Mouse (Mus musculus) liver, embryonic 14.5 days (tissue): ENCODE data around the gene Slc13a3. TPM values are rescaled to one million over a fixed set of nuclear protein-coding genes. Genes with fewer than 3 reads are reported as not detected.

Source experiments
- ATAC-seq: fragments of 200-750 bp; cut with Nextera tagmentation; 2 replicates; pipeline ENCODE4 v1.8.0; 2017; ENCODE audit warnings: moderate number of reproducible peaks, mild to moderate bottlenecking, moderate library complexity; ENCODE audit not compliant: insufficient read depth
- DNase-seq, 3 experiments: peaks; one replicate each; pipeline ENCODE4 v3.0.0-alpha.2; 2012 to 2013; ENCODE audit warnings: low read depth in 3 of 3, low spot score in 3 of 3
- H3K27ac ChIP-seq: fragments of 300-500 bp; sonication (generic); 2 replicates; pipeline ENCODE4 v1.5.1; 2014; ENCODE audit warnings: moderate library complexity, mild to moderate bottlenecking, control low read depth, inconsistent platforms
- H3K27me3 ChIP-seq: fragments of 300-500 bp; sonication (generic); 2 replicates; pipeline ENCODE4 v1.6.1; 2014; ENCODE audit warnings: mild to moderate bottlenecking, low read length, moderate library complexity; ENCODE audit not compliant: control insufficient read depth, insufficient read depth
- H3K36me3 ChIP-seq: fragments of 300-500 bp; sonication (generic); replicated peaks from 2 replicates; pipeline ENCODE4 v1.6.1; 2014; ENCODE audit warnings: low read depth; ENCODE audit not compliant: control insufficient read depth, insufficient read depth
- H3K4me1 ChIP-seq, 2 experiments: fragments of 200-500 bp in 1 of 2; fragments of 300-500 bp in 1 of 2; sonication (generic) in 1 of 2; replicated peaks; 2 replicates each; pipeline ENCODE4 v1.6.1; 2012 to 2014; ENCODE audit warnings: antibody characterized with exemption in 1 of 2, inconsistent platforms in 1 of 2, low read length in 1 of 2; ENCODE audit not compliant: control insufficient read depth in 2 of 2, insufficient read depth in 2 of 2
- H3K4me2 ChIP-seq: fragments of 300-500 bp; sonication (generic); 2 replicates; pipeline ENCODE4 v1.6.1; 2014; ENCODE audit warnings: low read depth, mild to moderate bottlenecking, control low read depth, moderate library complexity
- H3K4me3 ChIP-seq, 2 experiments: fragments of 200-500 bp in 1 of 2; fragments of 300-500 bp in 1 of 2; sonication (generic) in 1 of 2; 2 replicates each; pipeline ENCODE4 v1.5.1; 2012 to 2014; ENCODE audit warnings: low read depth in 2 of 2, low read length in 2 of 2, mild to moderate bottlenecking in 2 of 2, control low read depth in 1 of 2, inconsistent platforms in 1 of 2, moderate library complexity in 1 of 2; ENCODE audit not compliant: insufficient read depth in 1 of 2
- H3K9ac ChIP-seq: fragments of 300-500 bp; sonication (generic); replicated peaks from 2 replicates; pipeline ENCODE4 v1.6.1; 2014; ENCODE audit warnings: mild to moderate bottlenecking, control low read depth, moderate library complexity
- H3K9me3 ChIP-seq: fragments of 300-500 bp; sonication (generic); 2 replicates; pipeline ENCODE4 v1.6.1; 2016; ENCODE audit warnings: low read length, mixed read lengths; ENCODE audit not compliant: control insufficient read depth
- CTCF ChIP-seq: IDR thresholded peaks from 2 replicates; pipeline ENCODE4 v1.5.1; 2016; ENCODE audit warnings: antibody characterized with exemption, low read depth, control low read depth
- EP300 ChIP-seq: IDR thresholded peaks from 2 replicates; pipeline ENCODE4 v1.6.1; 2016; ENCODE audit warnings: antibody characterized with exemption, low read depth
- WGBS: fragments of 180-500 bp; shearing (Covaris S2); extraction: QIAGEN DNeasy Blood & Tissue Kit; methylation state at CpG from one replicate; pipeline ENCODE4 v1.1.7; 2014; ENCODE audit not compliant: insufficient replicate concordance; 5-methylcytosine and 5-hydroxymethylcytosine counted together
- polyA plus RNA-seq, 2 experiments: library from polyadenylated mRNA; depleted of rRNA in 1 of 2; stranded (reverse) in 1 of 2; unstranded in 1 of 2; fragments of >200 nt; fragmentation: Nextera tagmentation in 1 of 2; extraction: Ambion mirVana in 1 of 2; gene quantifications; 2 replicates each; pipeline versions ENCODE4 v1.2.1 to v1.2.3; 2012 to 2014

The Slc13a3 gene
- polyA plus RNA-seq, 2 experiments: 3.2 to 7.7 TPM

DNA sequence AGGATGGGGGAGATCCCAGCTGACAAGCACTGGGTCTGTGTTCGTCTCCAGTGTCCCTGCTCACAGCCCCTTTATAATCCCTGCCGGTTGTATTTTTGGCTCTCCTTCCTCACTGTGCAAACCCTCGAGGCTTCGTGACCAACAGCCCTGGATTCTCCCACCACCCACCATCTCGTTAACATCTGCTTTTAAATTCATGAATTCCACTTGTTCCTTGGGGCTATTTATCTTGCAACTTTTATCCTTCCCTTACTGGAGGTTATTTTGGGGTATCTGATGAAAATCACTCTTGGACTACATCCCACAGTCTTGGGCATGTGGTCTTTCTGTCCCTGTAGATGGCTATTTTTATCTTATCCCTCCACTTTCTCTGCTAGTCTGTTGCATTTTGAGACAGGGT lies 37.4 kb upstream of the Slc13a3 start:
- 55% methylated on average over 5 of the region's 5 CpGs for WGBS
- Histone ChIP-seq H3K27me3 (no peaks in the 10 kb centered on the region), H3K4me2 (no peak overlapping the region), H3K4me3 (no peak overlapping the region), H3K36me3 (no peaks in the 10 kb centered on the region), H3K9me3 (no peaks in the 10 kb centered on the region), H3K9ac (no peak overlapping the region), H3K27ac (no peak overlapping the region), H3K4me1 (no peaks in the 10 kb centered on the region)
- ATAC-seq: no peak
- DNase-seq: no peak
- TF ChIP-seq EP300 (no peak), CTCF (no peak)

DNA sequence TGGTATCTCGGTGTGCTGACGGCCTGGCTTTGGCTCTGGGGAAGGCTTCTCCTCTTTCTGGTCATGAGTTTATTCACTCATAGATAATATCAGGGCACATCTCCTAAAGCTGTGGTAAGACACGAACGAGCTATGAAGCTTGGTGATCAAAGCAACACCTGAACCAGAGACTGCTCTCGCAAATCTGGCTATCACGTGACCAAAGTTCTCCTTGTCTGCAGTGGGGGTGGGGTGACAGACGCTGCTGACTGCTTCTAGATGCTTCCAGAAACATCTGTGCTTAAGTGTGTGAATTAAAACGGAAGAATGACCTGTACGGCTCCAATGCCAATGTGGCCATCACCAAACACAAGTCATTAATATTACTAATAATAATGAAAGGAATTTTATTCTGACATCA lies 36.7 kb upstream of the Slc13a3 start:
- Histone ChIP-seq H3K36me3 (no peaks in the 10 kb centered on the region), H3K4me3 (no peak overlapping the region), H3K27me3 (no peaks in the 10 kb centered on the region; the same call in 1 of the 2 replicates), H3K9me3 (no peaks in the 10 kb centered on the region), H3K9ac (no peak overlapping the region), H3K4me1 (no peaks in the 10 kb centered on the region), H3K27ac (no peak overlapping the region), H3K4me2 (no peak overlapping the region)
- DNase-seq: no peak
- WGBS: 52% methylated on average over 9 of the region's 9 CpGs
- ATAC-seq: no peak
- TF ChIP-seq CTCF (no peak), EP300 (no peak)

DNA sequence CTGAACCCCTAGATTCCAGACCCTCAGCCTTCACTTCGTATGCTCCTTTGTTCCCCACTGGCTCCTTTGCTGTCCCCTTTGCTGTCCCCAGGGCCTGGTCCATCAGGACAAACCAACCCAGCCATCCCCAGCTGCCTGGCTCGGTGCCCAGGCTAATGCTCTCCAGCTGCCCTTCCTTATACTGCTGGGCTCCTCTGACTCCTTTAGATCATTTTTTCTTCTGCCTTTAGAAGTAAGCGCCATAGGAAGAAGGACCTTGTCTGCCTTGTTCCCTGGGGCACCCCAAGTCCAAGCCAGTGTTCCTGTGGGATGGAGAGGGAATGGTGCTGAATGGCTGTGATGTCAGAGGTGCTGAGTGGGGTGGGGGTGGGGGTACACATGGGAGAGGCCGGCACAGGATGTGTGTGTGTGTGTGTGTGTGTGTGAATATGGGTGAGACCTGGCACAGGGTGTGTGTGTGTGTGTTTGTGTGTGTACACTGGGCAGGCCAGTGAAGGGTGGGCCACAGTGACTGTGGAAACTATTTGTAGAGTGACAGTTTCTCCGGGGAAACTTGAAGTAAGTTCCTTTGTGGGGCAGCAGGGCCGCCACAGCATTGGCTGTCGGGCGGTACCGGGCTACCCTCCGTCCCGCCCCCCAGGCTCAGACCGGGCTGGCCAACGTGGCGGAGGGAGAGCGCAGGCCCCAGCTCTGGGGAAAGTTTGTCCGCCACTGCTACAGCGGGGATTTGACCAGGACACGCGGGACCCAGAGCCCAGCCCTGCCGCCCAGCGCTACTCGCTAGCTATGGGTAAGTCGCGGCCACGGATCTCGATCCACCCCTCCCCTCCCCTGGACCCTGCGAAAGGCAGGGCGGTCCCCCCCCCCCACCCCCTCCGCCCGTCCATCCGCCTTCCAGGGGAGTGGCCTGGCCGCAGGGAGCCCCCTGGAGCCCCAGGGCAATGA lies 30.5 kb upstream of the Slc13a3 start, which contains the start of gene Slc2a10:
Gene Slc2a10 (plus strand): TSS at position 529 of the 945 bp plus-strand sequence.
- Histone ChIP-seq H3K4me2 (peak within 1 kb of the TSS; percentile 39), H3K4me3 (peak within 1 kb of the TSS; percentile 21 to 31; a peak in 3 of 4 replicates), H3K27me3 (no peaks in the 10 kb centered on the region; the same call in 1 of the 2 replicates), H3K4me1 (no peaks in the 10 kb centered on the region), H3K9me3 (no peaks in the 10 kb centered on the region), H3K27ac (no peak within 1 kb of the TSS), H3K9ac (no peak within 1 kb of the TSS), H3K36me3 (no peaks in the 10 kb centered on the region)
- ATAC-seq (no peak), DNase-seq (no peak)
- 8% methylated on average over 31 of the region's 32 CpGs for WGBS
- TF ChIP-seq EP300 (no peak), CTCF (no peak)

DNA sequence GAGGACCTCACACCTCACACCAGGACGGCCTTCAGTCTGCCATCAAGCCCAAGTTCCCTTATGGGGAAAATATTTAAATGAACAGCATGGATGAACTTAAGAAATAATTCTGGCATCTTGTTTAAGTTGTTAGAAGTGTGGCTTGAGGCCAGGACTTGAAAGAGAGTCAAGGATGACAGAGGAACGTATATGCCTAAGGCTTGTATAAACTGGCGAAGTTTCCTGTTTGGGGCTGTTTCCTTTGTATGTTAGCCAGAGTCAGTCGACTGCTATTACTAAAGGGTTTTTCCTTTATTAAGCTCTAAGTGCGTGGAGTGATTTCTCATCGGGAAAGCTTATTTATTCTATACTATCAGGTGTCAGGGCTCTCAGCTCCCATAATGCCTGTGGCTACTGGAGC lies 25.8 kb upstream of the Slc13a3 start:
- ATAC-seq (no peak), DNase-seq (no peak)
- no peaks in the 10 kb centered on the region; the same call in 1 of the 2 replicates for H3K27me3 ChIP-seq
- no peak overlapping the region for H3K27ac ChIP-seq
- H3K4me2 ChIP-seq: no peak overlapping the region
- no peak overlapping the region for H3K4me3 ChIP-seq
- peaks cover 0 to under 1% of the 10 kb centered on the region in 2 experiments; a peak in 1 of 4 replicates for H3K4me1 ChIP-seq
- H3K9ac ChIP-seq: no peak overlapping the region
- no peaks in the 10 kb centered on the region for H3K9me3 ChIP-seq
- 47% methylated on average over 6 of the region's 6 CpGs for WGBS
- H3K36me3 ChIP-seq: no peaks in the 10 kb centered on the region
- TF ChIP-seq EP300: no peak
- TF ChIP-seq CTCF: no peak

DNA sequence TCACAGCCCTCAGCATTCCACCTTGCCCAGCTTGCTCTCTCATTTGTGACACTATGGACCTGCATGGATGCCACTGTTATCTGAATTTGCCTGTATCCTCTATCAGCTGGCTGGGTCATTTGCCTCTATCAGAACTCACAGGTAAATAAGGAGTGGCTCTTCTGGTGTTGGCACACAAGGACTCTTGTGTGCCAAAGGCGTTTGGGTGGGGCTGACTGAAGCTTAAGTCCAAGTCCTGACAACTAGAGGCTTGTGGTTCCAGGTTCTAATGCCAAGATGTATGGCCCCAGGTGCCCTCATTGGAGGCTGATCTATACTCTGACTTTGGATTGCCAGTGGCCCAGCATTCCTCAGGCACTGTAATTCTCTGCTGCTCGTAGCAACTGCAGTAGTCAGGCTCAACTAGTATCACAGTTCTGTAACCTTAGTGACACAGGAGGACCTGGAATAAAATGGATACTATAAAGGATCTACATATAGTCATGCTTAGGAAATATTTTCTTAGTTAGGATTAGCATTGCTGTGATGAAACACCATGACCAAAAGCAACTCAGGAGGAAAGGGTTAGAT lies 24.8 kb upstream of the Slc13a3 start:
- no peak overlapping the region for H3K27ac ChIP-seq
- H3K9ac ChIP-seq: no peak overlapping the region
- WGBS: 34% methylated on average over 2 of the region's 2 CpGs
- H3K4me3 ChIP-seq: no peak overlapping the region
- no peaks in the 10 kb centered on the region for H3K36me3 ChIP-seq
- H3K4me1 ChIP-seq: peaks cover 0 to 4% of the 10 kb centered on the region in 2 experiments; a peak in 2 of 4 replicates
- H3K27me3 ChIP-seq: no peaks in the 10 kb centered on the region
- DNase-seq (no peak), ATAC-seq (no peak)
- no peak overlapping the region for H3K4me2 ChIP-seq
- TF ChIP-seq EP300 (no peak), CTCF (no peak)
- H3K9me3 ChIP-seq: no peaks in the 10 kb centered on the region
